Mouse (Mus musculus) MEL (cell line): ENCODE data around the gene Cfap46. TPM values are rescaled to one million over a fixed set of nuclear protein-coding genes. Genes with fewer than 3 reads are reported as not detected.

Experiments
- DNase-seq: peaks from one replicate; pipeline ENCODE4 v3.0.0; 2011; ENCODE audit warnings: low read depth, low spot score
- H3K27ac ChIP-seq: 2 replicates; pipeline ENCODE4 v1.5.1; 2012; ENCODE audit warnings: low read depth, mild to moderate bottlenecking, control low read depth, low read length, moderate library complexity; ENCODE audit not compliant: control insufficient read depth
- H3K27me3 ChIP-seq, 2 experiments: fragments of 150-350 bp in 1 of 2; sonication (generic) in 1 of 2; 2 replicates each; pipeline ENCODE4 v1.6.1; 2012; ENCODE audit warnings: low read length in 2 of 2, mild to moderate bottlenecking in 2 of 2, improper control_type of control experiment in 1 of 2, moderate library complexity in 1 of 2; ENCODE audit not compliant: insufficient read depth in 2 of 2, control insufficient read depth in 1 of 2
- H3K36me3 ChIP-seq, 2 experiments: 2 replicates each; pipeline ENCODE4 v1.6.1; 2012 to 2014; ENCODE audit warnings: low read length in 2 of 2, improper control_type of control experiment in 1 of 2, inconsistent platforms in 1 of 2, mild to moderate bottlenecking in 1 of 2; ENCODE audit not compliant: insufficient read depth in 2 of 2, control insufficient read depth in 1 of 2
- H3K4me1 ChIP-seq, 2 experiments: fragments of 150-350 bp in 1 of 2; sonication (generic) in 1 of 2; 2 replicates each; pipeline ENCODE4 v1.6.1; 2012; ENCODE audit warnings: low read length in 2 of 2, improper control_type of control experiment in 1 of 2, mild to moderate bottlenecking in 1 of 2; ENCODE audit not compliant: insufficient read depth in 2 of 2, control insufficient read depth in 1 of 2
- H3K4me3 ChIP-seq, 2 experiments: fragments of 150-350 bp in 1 of 2; sonication (generic) in 1 of 2; 2 replicates each; pipeline ENCODE4 v1.5.1; 2012; ENCODE audit warnings: low read depth in 2 of 2, low read length in 2 of 2, mild to moderate bottlenecking in 2 of 2, moderate library complexity in 2 of 2, control low read depth in 1 of 2, improper control_type of control experiment in 1 of 2; ENCODE audit not compliant: control insufficient read depth in 1 of 2, insufficient read depth in 1 of 2
- H3K79me2 ChIP-seq: 2 replicates; pipeline ENCODE4 v1.6.1; 2012; ENCODE audit warnings: mild to moderate bottlenecking, low read length, moderate library complexity; ENCODE audit not compliant: control insufficient read depth, poor library complexity, insufficient read depth
- H3K9ac ChIP-seq: 2 replicates; pipeline ENCODE4 v1.6.1; 2012; ENCODE audit warnings: low read depth, mild to moderate bottlenecking, control low read depth, low read length, moderate library complexity; ENCODE audit not compliant: control insufficient read depth, poor library complexity, severe bottlenecking
- H3K9me3 ChIP-seq: fragments of 150-350 bp; sonication (generic); replicated peaks from 2 replicates; pipeline ENCODE4 v1.6.1; 2012; ENCODE audit warnings: mild to moderate bottlenecking, low read length, improper control_type of control experiment, moderate library complexity; ENCODE audit not compliant: insufficient read depth
- CHD1 ChIP-seq: IDR thresholded peaks from 2 replicates; pipeline ENCODE4 v1.6.1; 2012; ENCODE audit warnings: low read depth, mild to moderate bottlenecking, inconsistent platforms, low read length, improper control_type of control experiment
- CTCF ChIP-seq, 3 experiments: IDR thresholded peaks in 2 of 3; conservative IDR thresholded peaks in 1 of 3; 2 replicates each; pipeline ENCODE4 v1.5.1; 2011 to 2012; ENCODE audit warnings: low read length in 3 of 3, low read depth in 2 of 3, mild to moderate bottlenecking in 2 of 3, improper control_type of control experiment in 1 of 3, inconsistent platforms in 1 of 3, mixed read lengths in 1 of 3, moderate library complexity in 1 of 3; ENCODE audit not compliant: control insufficient read depth in 1 of 3, insufficient read depth in 1 of 3, poor library complexity in 1 of 3, severe bottlenecking in 1 of 3
- ELF1 ChIP-seq: IDR thresholded peaks from 2 replicates; pipeline ENCODE4 v1.6.1; 2014; ENCODE audit warnings: low read depth, mild to moderate bottlenecking, inconsistent platforms, low read length, improper control_type of control experiment, moderate library complexity
- EP300 ChIP-seq, 2 experiments: IDR thresholded peaks; 2 replicates each; pipeline ENCODE4 v1.6.1; 2011; ENCODE audit warnings: improper control_type of control experiment in 2 of 2, low read length in 2 of 2, low read depth in 1 of 2, mild to moderate bottlenecking in 1 of 2
- ETS1 ChIP-seq: IDR thresholded peaks from 2 replicates; pipeline ENCODE4 v1.6.1; 2012; ENCODE audit warnings: low read depth, mild to moderate bottlenecking, inconsistent platforms, low read length, improper control_type of control experiment, moderate library complexity
- GATA1 ChIP-seq: IDR thresholded peaks from 2 replicates; pipeline ENCODE4 v1.6.1; 2011; ENCODE audit warnings: low read depth, low read length, improper control_type of control experiment
- HCFC1 ChIP-seq: IDR thresholded peaks from 2 replicates; pipeline ENCODE4 v1.6.1; 2012; ENCODE audit warnings: low read depth, mild to moderate bottlenecking, inconsistent platforms, low read length, improper control_type of control experiment, moderate library complexity
- MAX ChIP-seq: IDR thresholded peaks from 2 replicates; pipeline ENCODE4 v1.6.1; 2011; ENCODE audit warnings: low read length, improper control_type of control experiment
- MAZ ChIP-seq: IDR thresholded peaks from 2 replicates; pipeline ENCODE4 v1.6.1; 2012; ENCODE audit warnings: low read depth, mild to moderate bottlenecking, inconsistent platforms, low read length, improper control_type of control experiment
- MEF2A ChIP-seq: IDR thresholded peaks from 2 replicates; pipeline ENCODE4 v1.6.1; 2014; ENCODE audit warnings: low read depth, mild to moderate bottlenecking, inconsistent platforms, low read length, improper control_type of control experiment; ENCODE audit not compliant: poor library complexity, insufficient replicate concordance, severe bottlenecking; ENCODE audit errors: extremely low read depth
- MYB ChIP-seq: IDR thresholded peaks from 2 replicates; pipeline ENCODE4 v1.6.1; 2011; ENCODE audit warnings: mild to moderate bottlenecking, low read depth, low read length, improper control_type of control experiment
- MYC ChIP-seq: IDR thresholded peaks from 2 replicates; pipeline ENCODE4 v1.6.1; 2011; ENCODE audit warnings: low read depth, mild to moderate bottlenecking, low read length, improper control_type of control experiment, moderate library complexity
- NELFE ChIP-seq: IDR thresholded peaks from 2 replicates; pipeline ENCODE4 v1.6.1; 2011; ENCODE audit warnings: low read depth, low read length, improper control_type of control experiment
- NRF1 ChIP-seq: IDR thresholded peaks from 2 replicates; pipeline ENCODE4 v1.6.1; 2014; ENCODE audit warnings: low read depth, mild to moderate bottlenecking, inconsistent platforms, low read length, improper control_type of control experiment, moderate library complexity; ENCODE audit not compliant: poor library complexity, insufficient read depth, severe bottlenecking
- POLR2AphosphoS2 ChIP-seq: IDR thresholded peaks from 2 replicates; pipeline ENCODE4 v1.6.1; 2011; ENCODE audit warnings: low read length, improper control_type of control experiment
- POLR2AphosphoS5 ChIP-seq: IDR thresholded peaks from 2 replicates; pipeline ENCODE4 v1.6.1; 2012; ENCODE audit warnings: low read depth, borderline replicate concordance, mild to moderate bottlenecking, inconsistent platforms, low read length, moderate library complexity, mixed read lengths
- RAD21 ChIP-seq: IDR thresholded peaks from 2 replicates; pipeline ENCODE4 v1.6.1; 2011; ENCODE audit warnings: mild to moderate bottlenecking, low read depth, low read length, improper control_type of control experiment
- SIN3A ChIP-seq: IDR thresholded peaks from 2 replicates; pipeline ENCODE4 v1.6.1; 2012; ENCODE audit warnings: low read length, improper control_type of control experiment, inconsistent platforms
- SMC3 ChIP-seq: IDR thresholded peaks from 2 replicates; pipeline ENCODE4 v1.6.1; 2011; ENCODE audit warnings: low read depth, low read length, improper control_type of control experiment
- UBTF ChIP-seq: IDR thresholded peaks from 2 replicates; pipeline ENCODE4 v1.6.1; 2012; ENCODE audit warnings: low read depth, mild to moderate bottlenecking, inconsistent platforms, low read length, improper control_type of control experiment, moderate library complexity, borderline replicate concordance; ENCODE audit not compliant: insufficient read depth
- USF2 ChIP-seq, 2 experiments: IDR thresholded peaks; 2 replicates each; pipeline ENCODE4 v1.6.1; 2011 to 2012; ENCODE audit warnings: improper control_type of control experiment in 2 of 2, low read length in 2 of 2, borderline replicate concordance in 1 of 2, inconsistent platforms in 1 of 2, low read depth in 1 of 2, mild to moderate bottlenecking in 1 of 2; ENCODE audit not compliant: insufficient read depth in 1 of 2
- ZC3H11A ChIP-seq: IDR thresholded peaks from 2 replicates; pipeline ENCODE4 v1.6.1; 2012; ENCODE audit warnings: low read depth, mild to moderate bottlenecking, inconsistent platforms, low read length, improper control_type of control experiment
- ZKSCAN1 ChIP-seq: IDR thresholded peaks from 2 replicates; pipeline ENCODE4 v1.6.1; 2012; ENCODE audit warnings: low read depth, mild to moderate bottlenecking, inconsistent platforms, low read length, improper control_type of control experiment, moderate library complexity
- ZMIZ1 ChIP-seq: IDR thresholded peaks from 2 replicates; pipeline ENCODE4 v1.6.1; 2012; ENCODE audit warnings: low read depth, mild to moderate bottlenecking, inconsistent platforms, low read length, improper control_type of control experiment, moderate library complexity
- ZNF384 ChIP-seq: IDR thresholded peaks from 2 replicates; pipeline ENCODE4 v1.6.1; 2012; ENCODE audit warnings: low read depth, mild to moderate bottlenecking, inconsistent platforms, low read length, improper control_type of control experiment
- polyA plus RNA-seq, 2 experiments: library from polyadenylated mRNA; stranded (reverse) in 1 of 2; unstranded in 1 of 2; fragments of >175 nt in 1 of 2; fragments of >200 nt in 1 of 2; gene quantifications; 2 replicates each; pipeline versions ENCODE4 v1.2.1 to v1.2.4; 2012; ENCODE audit warnings: low replicate concordance in 2 of 2, low read depth in 1 of 2; ENCODE audit not compliant: insufficient read length in 2 of 2, insufficient read depth in 1 of 2, missing spikeins in 1 of 2
- total RNA-seq: library from RNA; depleted of rRNA; stranded (reverse); fragments of 300-350 nt; gene quantifications from 2 replicates; pipeline ENCODE4 v1.2.3, GENCODE M21; 2012

Cfap46 gene
- total and polyA plus RNA-seq, 3 experiments: 0.03 to 0.04 TPM; not detected in 1

- TF ChIP-seq CTCF (IDR thresholded peaks at IDR 0.05 in 2 of 3, conservative IDR thresholded peaks at IDR 0.05 in 1 of 3; ENCODE audit: control insufficient read depth in 1 of 3, insufficient read depth in 1 of 3, low read depth in 2 of 3, low read length in 3 of 3, poor library complexity in 1 of 3, severe bottlenecking in 1 of 3): no peak
- no peak for TF ChIP-seq MAX
- no peak for TF ChIP-seq NELFE
- TF ChIP-seq MYB: no peak
- TF ChIP-seq MYC: no peak
- no peak for TF ChIP-seq POLR2AphosphoS2
- TF ChIP-seq UBTF: no peak
- Histone ChIP-seq H3K79me2 (no peaks in the 10 kb centered on the region), H3K4me1 (no peaks in the 10 kb centered on the region), H3K27me3 (no peaks in the 10 kb centered on the region), H3K4me3 (no peak overlapping the region), H3K9ac (no peak overlapping the region), H3K9me3 (no peaks in the 10 kb centered on the region), H3K36me3 (no peaks in the 10 kb centered on the region), H3K27ac (no peak overlapping the region)
- DNase-seq: no peak
Observed at GRCm38 (mm10) chr7:139649698-139650097, 33.9 kb downstream of the Cfap46 start.

DNA sequence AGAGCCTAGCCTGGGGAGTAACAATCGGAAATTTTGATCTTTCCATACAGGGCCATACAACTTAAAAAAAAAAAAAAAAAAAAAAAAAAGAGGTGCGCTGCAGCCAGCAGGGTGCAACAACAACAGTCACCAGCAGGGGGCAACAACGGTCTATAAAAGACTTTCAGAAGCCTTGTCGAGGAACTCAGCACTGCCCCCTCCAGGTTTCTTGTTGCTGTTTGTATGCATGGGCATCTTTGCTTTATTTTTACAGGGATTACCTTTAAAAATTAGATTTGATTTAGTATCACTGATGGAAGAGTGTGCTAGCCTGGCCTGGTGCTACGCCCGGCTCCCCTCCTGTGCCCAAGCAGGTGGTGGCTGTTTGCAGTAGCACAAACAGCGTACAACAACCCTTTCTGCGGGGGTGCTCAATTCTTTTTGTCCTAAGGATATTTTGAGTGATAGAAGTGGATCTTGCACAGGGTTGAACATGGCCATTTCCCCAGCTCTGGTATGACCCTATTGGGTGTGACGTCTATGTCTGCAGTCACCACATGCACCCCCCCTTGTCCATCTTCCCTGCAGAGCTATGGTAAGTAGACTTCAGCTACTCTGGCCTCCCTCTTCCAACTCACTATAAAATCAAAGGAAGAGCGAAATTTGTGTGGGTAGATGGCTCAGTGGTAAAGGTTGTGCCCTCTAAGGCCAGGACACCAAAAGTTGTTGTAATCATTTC is 35.4 kb downstream of the Cfap46 start:
- Histone ChIP-seq H3K36me3 (no peaks in the 10 kb centered on the region), H3K27ac (no peak overlapping the region)
- TF ChIP-seq NELFE (no peak), GATA1 (no peak), MEF2A (no peak), MYC (no peak), MAZ (no peak), ZKSCAN1 (no peak), SMC3 (peak; percentile 79), ZC3H11A (peak; percentile 55), SIN3A (no peak), EP300 (IDR thresholded peaks at IDR 0.05; ENCODE audit: low read depth in 1 of 2, low read length in 2 of 2) (no peak), NRF1 (no peak), USF2 (IDR thresholded peaks at IDR 0.05; ENCODE audit: borderline replicate concordance in 1 of 2, insufficient read depth in 1 of 2, low read depth in 1 of 2, low read length in 2 of 2) (no peak), ELF1 (no peak), RAD21 (peak; percentile 82), ETS1 (no peak), HCFC1 (no peak), ZMIZ1 (no peak), MYB (no peak), POLR2AphosphoS5 (no peak), CTCF (IDR thresholded peaks at IDR 0.05 in 2 of 3, conservative IDR thresholded peaks at IDR 0.05 in 1 of 3; ENCODE audit: control insufficient read depth in 1 of 3, insufficient read depth in 1 of 3, low read depth in 2 of 3, low read length in 3 of 3, poor library complexity in 1 of 3, severe bottlenecking in 1 of 3) (peak; percentile 82 to 98 (median 84)), ZNF384 (peak; percentile 98), UBTF (no peak), CHD1 (no peak)
- TF ChIP-seq, all 39 proteins: peak for 5
- H3K4me3 ChIP-seq: no peak overlapping the region
- DNase-seq: peak; percentile 82
- H3K4me1 ChIP-seq: no peaks in the 10 kb centered on the region
- no peaks in the 10 kb centered on the region for H3K27me3 ChIP-seq
- no peaks in the 10 kb centered on the region for H3K9me3 ChIP-seq
- H3K9ac ChIP-seq: no peak overlapping the region
- no peaks in the 10 kb centered on the region for H3K79me2 ChIP-seq
